Mouse (Mus musculus): ENCODE data around the gene 5730596B20Rik. TPM values are rescaled to one million over a fixed set of nuclear protein-coding genes. Genes with fewer than 3 reads are reported as not detected.

The 5730596B20Rik gene
- polyA plus RNA-seq, 2 experiments from 2014 or later = not detected

DNA sequence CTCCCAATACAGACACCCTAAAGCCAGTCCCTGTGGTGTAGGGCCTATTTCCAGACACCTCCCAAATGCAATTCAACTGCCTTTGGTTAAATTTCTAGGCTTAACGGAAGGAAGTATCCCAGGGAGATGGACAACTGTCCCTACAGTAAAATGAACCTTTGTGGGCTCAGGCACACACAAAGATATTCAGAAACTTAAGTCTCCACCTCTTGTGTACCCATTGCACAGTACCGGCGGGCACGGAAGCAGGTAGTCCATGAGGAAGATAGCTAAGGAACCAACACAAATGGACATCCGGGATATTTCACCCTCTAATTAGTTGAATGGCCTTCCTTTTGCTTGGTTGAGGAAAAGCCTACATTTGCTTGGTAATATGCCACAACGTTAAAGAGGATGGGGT is 907 bp upstream of the 5730596B20Rik start:
- ATAC-seq = no peak

- no peak for ATAC-seq
These were observed 508 bp downstream of the 5730596B20Rik start for GRCm38 (mm10) chr6:52177806-52178205.

DNA sequence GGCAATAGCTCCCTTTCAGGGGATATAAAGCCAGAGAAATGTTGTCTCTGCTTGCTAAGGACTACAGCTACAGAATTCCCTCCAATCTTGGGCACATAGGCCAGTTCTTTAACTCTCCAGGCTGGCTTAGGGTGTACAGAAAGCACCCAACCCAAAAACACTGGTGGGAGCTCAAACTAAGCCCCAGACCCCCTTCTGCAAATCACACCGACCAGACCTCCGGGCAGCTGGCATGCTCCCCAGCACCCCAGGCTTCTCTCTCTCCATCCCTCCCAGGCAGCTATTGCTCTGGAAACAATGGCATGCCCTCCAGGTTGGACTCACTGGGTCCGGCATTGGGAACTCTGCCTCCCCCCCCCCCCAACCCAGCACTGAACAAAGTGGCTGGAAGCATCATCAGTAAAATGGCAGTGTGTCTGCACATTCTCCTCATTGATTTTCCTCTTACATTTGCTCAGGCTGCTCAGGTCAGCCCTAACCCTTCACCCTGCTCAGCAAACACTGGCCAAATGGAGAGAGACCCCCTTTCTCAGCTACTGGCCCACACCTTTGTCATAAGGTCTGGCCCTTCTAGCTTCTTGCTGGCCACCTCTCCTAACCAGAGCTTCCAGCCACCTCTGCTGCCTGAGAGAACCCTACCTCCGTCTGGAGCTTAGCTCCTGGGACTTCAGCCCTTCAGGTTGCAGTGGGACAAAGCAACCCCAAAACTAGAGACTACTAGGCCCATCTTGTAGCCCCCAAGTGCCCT is 1.8 kb downstream of the 5730596B20Rik start:
- no peak for ATAC-seq

GRCm38 (mm10) chr6:52179690-52180089 is 2.4 kb downstream of the 5730596B20Rik start:
- ATAC-seq = no peak

GRCm38 (mm10) chr6:52180213-52180710 is 3.0 kb downstream of the 5730596B20Rik start:
- ATAC-seq = no peak

DNA sequence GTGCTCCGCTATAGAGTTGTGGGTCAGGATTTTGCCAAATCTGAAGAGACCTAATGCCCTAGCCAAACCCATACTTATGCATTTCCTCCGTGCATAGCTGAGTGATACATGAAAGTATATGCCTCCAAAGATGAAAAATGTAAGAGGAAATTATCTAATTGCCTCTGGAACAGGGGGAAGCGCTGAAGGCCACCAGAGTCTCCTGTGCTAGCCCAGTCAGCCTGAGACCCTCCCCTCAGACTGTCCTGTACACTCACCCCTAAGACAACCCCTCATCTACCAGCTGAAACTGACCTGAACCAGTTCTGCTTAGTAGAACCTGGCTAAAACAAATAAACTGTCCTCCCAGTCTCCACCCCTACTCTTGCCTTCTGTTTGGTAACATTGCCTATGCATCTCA is 3.4 kb downstream of the 5730596B20Rik start:
- ATAC-seq = no peak

GRCm38 (mm10) chr6:52182030-52182429 is 4.7 kb downstream of the 5730596B20Rik start:
- ATAC-seq = no peak

GRCm38 (mm10) chr6:52182793-52183192 is 5.5 kb downstream of the 5730596B20Rik start:
- no peak for ATAC-seq

- ATAC-seq = no peak
These were observed 6.2 kb downstream of the 5730596B20Rik start for GRCm38 (mm10) chr6:52183311-52184080.

- ATAC-seq = no peak
These were observed 7.4 kb downstream of the 5730596B20Rik start for GRCm38 (mm10) chr6:52184668-52185067.

- no peak for ATAC-seq
These were observed 7.9 kb downstream of the 5730596B20Rik start for GRCm38 (mm10) chr6:52185222-52185621.

- ATAC-seq = no peak
These were observed 8.5 kb downstream of the 5730596B20Rik start for GRCm38 (mm10) chr6:52185834-52186233.

DNA sequence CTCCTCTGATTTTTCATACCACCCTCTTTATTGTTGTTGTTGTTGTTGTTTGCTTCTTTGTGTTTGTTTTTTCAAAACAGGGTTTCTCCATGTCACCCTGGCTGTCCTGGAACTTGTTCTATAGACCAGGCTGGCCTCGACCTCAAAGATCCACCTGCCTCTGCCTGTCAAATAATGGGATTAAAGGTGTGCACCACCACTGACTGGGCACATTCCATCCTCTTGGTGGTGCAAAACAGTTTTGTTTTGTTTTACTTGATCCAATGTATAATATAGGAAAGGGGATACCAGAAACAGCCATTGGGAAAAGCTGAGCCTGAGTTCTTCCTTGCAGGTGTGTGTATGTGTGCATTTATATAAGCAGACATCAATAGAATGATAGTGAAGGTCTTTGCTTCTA is 9.2 kb downstream of the 5730596B20Rik start:
- no peak for ATAC-seq

GRCm38 (mm10) chr6:52189172-52189591 is 11.9 kb downstream of the 5730596B20Rik start:
- ATAC-seq = no peak

DNA sequence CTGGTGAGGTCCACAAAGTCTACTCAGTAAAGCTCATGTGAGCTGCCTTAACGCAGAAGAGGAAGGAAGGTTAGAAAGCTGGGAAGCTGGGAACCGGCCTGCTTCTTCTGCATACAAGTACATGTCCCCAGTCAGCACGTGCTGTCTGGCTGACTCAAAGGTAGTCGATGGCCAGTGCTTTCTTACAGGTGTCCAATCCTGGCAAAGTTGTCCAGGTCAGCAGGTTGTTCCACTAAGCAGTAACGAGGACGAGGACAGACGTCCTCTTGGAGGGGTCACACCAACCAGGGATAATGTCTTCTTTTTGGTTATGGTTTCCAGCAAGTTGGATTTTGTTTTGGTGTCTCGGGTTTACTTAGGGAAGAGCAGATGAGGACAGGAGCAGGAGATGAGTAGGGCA is 12.6 kb downstream of the 5730596B20Rik start:
- no peak for ATAC-seq

GRCm38 (mm10) chr6:52190410-52190809 is 13.1 kb downstream of the 5730596B20Rik start:
- no peak for ATAC-seq

- ATAC-seq = peak; percentile 20
These were observed 13.9 kb downstream of the 5730596B20Rik start, which contains the start of gene Hoxa4 for GRCm38 (mm10) chr6:52190906-52191810. TSS of gene Hoxa4 (minus strand) at chr6:52191753.

DNA sequence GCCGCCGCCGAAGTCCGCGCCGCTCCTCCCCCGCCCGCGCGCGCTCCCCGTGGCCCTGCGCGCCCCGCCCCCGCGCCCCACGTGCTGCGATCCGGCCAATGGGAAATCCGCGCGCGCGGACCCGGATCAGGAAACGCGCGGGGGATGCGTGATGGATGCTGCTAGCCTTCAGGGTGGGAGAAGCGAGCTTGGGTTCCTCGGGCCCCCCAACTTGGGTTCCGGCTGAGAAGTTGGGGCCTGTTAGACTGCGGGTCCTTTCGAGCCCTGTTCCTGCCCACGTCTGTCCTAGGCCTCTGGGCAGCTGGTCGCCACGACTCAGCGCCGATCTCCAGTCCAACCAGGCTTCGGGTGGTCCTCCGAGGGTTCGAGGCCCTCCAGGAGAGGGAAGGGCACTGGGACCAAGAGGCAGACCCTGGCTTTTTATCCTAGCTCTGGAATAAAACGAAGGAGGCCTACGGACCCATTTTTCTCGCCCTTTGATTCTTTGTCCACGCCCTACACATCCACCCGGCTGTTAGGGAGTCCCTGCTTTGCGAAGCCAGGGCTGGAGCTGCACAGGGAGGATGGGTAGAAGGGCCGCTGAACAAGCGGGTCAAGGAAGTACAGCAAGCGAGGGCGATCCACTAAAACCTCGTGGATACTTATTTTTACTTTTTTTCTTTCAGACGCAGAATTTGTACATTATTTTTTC is 14.7 kb downstream of the 5730596B20Rik start:
- peak; percentile 90 for ATAC-seq

GRCm38 (mm10) chr6:52194690-52195089 is 17.4 kb downstream of the 5730596B20Rik start:
- ATAC-seq = no peak

- ATAC-seq = no peak
These were observed 19.5 kb downstream of the 5730596B20Rik start for GRCm38 (mm10) chr6:52196811-52197210.

- ATAC-seq = no peak
These were observed 20.0 kb downstream of the 5730596B20Rik start for GRCm38 (mm10) chr6:52197271-52197670.

Data from CD4-positive, CD25-positive, alpha-beta regulatory T cell, adult 4 months (primary cell).